26 mouse cellular contexts compared by ENCODE assay signal in the genomic region with DNA sequence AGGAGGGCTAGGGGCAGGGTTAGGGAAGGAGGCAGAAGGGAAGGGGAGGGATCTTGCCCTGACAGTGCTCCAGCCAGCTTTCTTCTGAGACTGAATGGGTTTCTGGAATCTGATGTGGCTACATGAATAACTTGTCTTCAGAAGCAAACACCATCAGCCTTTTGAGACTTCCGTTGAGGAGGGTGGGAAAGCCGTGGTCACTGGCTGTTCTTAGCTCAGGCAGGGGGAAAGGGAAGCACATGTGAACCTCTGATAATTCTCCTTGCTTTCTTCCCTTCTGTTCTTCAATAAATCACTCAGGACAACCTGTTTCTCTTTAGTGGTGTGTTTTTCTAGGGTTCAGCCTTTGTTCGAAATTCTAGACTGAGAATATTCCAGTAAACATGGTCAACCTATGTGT.
A peak's percentile ranks its signal among the peaks of the same experiment; 100 is the strongest.
DNase-seq lines count a peak whose midpoint lies in the region; ATAC-seq lines count a peak whose summit lies in the region.
"Had no signal": no experiment of that assay in that cellular context is flagged by ENCODE, and none has a peak within 500 bp of the region (broad histone marks: within the 10 kb centered on the region; RNA-seq: fewer than 3 reads in every experiment).

No protein-coding gene starts in this region.

- no peaks in the 10 kb centered on the region for H3K36me3 ChIP-seq in liver, embryonic 12.5 days
- no peaks in the 10 kb centered on the region for H3K36me3 ChIP-seq in liver, embryonic 11.5 days (ENCODE audit: control insufficient read depth, insufficient read depth, low read length)
- no peaks in the 10 kb centered on the region for H3K36me3 ChIP-seq in megakaryocyte, embryonic 14.5 days (replicated peaks; ENCODE audit: low read length)
- H3K36me3 ChIP-seq: embryonic facial prominence, embryonic 10.5 days; embryonic facial prominence, embryonic 12.5 days; forebrain, embryonic 15.5 days; G1E had no signal

- H3K9ac ChIP-seq in liver, embryonic 12.5 days: no peak overlapping the region
- H3K9ac ChIP-seq in liver, embryonic 11.5 days (ENCODE audit: low read depth, low read length): no peak overlapping the region
- H3K9ac ChIP-seq: embryonic facial prominence, embryonic 12.5 days; forebrain, embryonic 13.5 days; forebrain, embryonic 15.5 days had no signal

- WGBS in liver, embryonic 12.5 days (ENCODE audit: insufficient replicate concordance): 14% methylated on average over 3 of the region's 3 CpGs
- 41% methylated on average over 3 of the region's 3 CpGs for WGBS in liver, embryonic 11.5 days

- no peak overlapping the region for H3K4me2 ChIP-seq in liver, embryonic 12.5 days
- H3K4me2 ChIP-seq in liver, embryonic 11.5 days: no peak overlapping the region
- H3K4me2 ChIP-seq: embryonic facial prominence, embryonic 12.5 days; forebrain, embryonic 13.5 days; forebrain, embryonic 15.5 days had no signal

- ATAC-seq in liver, embryonic 12.5 days: peak; percentile 35; the same call in 1 of the 2 replicates
- ATAC-seq in liver, embryonic 11.5 days (replicated peaks; ENCODE audit: low FRiP score): no peak; the same call in 1 of the 2 replicates
- no peak for ATAC-seq in megakaryocyte, adult 5-6 weeks (ENCODE audit: poor library complexity, severe bottlenecking)
- ATAC-seq in common myeloid progenitor, adult 5-6 weeks (replicated peaks; ENCODE audit: low read depth, poor library complexity, severe bottlenecking): peak; percentile 96
- ATAC-seq in megakaryocyte progenitor cell, adult 5-6 weeks (replicated peaks; ENCODE audit: poor library complexity): peak; percentile 72
- ATAC-seq: activated CD4-positive, CD25-positive, alpha-beta regulatory T cell, adult 4 months; CD4-positive, CD25-positive, alpha-beta regulatory T cell, adult 4 months; forebrain, embryonic 13.5 days; forebrain, embryonic 15.5 days; Patski had no signal

- H3K4me1 ChIP-seq in liver, embryonic 12.5 days: peaks cover 12% of the 10 kb centered on the region; the same call in 1 of the 2 replicates
- 0 out of 2 replicates have a peak, but pooled peaks cover 2% of the 10 kb centered on the region for H3K4me1 ChIP-seq in liver, embryonic 11.5 days (replicated peaks; ENCODE audit: control insufficient read depth, insufficient read depth, low read length)
- peaks cover 65% of the 10 kb centered on the region for H3K4me1 ChIP-seq in megakaryocyte, embryonic 14.5 days
- H3K4me1 ChIP-seq: embryonic facial prominence, embryonic 12.5 days; forebrain, embryonic 13.5 days; forebrain, embryonic 15.5 days had no signal

- H3K27ac ChIP-seq in liver, embryonic 12.5 days: 0 out of 2 replicates have a peak overlapping the region, but pooled peaks have one; percentile 33
- H3K27ac ChIP-seq in liver, embryonic 11.5 days (ENCODE audit: low read depth, low read length): no peak overlapping the region
- H3K27ac ChIP-seq: embryonic facial prominence, embryonic 10.5 days; embryonic facial prominence, embryonic 12.5 days; forebrain, embryonic 13.5 days; forebrain, embryonic 15.5 days had no signal

- no peaks in the 10 kb centered on the region for H3K27me3 ChIP-seq in liver, embryonic 12.5 days (replicated peaks)
- H3K27me3 ChIP-seq in liver, embryonic 11.5 days (replicated peaks; ENCODE audit: control insufficient read depth, insufficient read depth, low read length): no peaks in the 10 kb centered on the region; the same call in 1 of the 2 replicates
- H3K27me3 ChIP-seq in megakaryocyte, embryonic 14.5 days (replicated peaks): peaks cover 8% of the 10 kb centered on the region
- H3K27me3 ChIP-seq: CH12.LX; embryonic facial prominence, embryonic 12.5 days; forebrain, embryonic 13.5 days; forebrain, embryonic 15.5 days had no signal

- no peaks in the 10 kb centered on the region for H3K9me3 ChIP-seq in liver, embryonic 12.5 days (replicated peaks)
- no peaks in the 10 kb centered on the region for H3K9me3 ChIP-seq in liver, embryonic 11.5 days (ENCODE audit: control insufficient read depth, low read length)
- H3K9me3 ChIP-seq in megakaryocyte, embryonic 14.5 days: no peaks in the 10 kb centered on the region
- H3K9me3 ChIP-seq: embryonic facial prominence, embryonic 10.5 days; embryonic facial prominence, embryonic 12.5 days; forebrain, embryonic 13.5 days; forebrain, embryonic 15.5 days; G1E had no signal

- no peak overlapping the region for H3K4me3 ChIP-seq in liver, embryonic 12.5 days
- no peak overlapping the region for H3K4me3 ChIP-seq in liver, embryonic 11.5 days (ENCODE audit: low read depth, low read length)
- H3K4me3 ChIP-seq in megakaryocyte, embryonic 14.5 days (replicated peaks): peak overlapping the region; percentile 77
- H3K4me3 ChIP-seq: embryonic facial prominence, embryonic 10.5 days; embryonic facial prominence, embryonic 12.5 days; forebrain, embryonic 13.5 days; forebrain, embryonic 15.5 days had no signal

- DNase-seq in liver, embryonic 11.5 days (ENCODE audit: low spot score): no peak
- DNase-seq in kidney, adult 11 months: no peak
- no peak for DNase-seq in embryo, embryonic 10.5 days (ENCODE audit: low spot score)
- DNase-seq: adrenal gland, adult 8-10 months; adrenal gland, postnatal 14 days; adrenal gland, postnatal 36 days; B cell, adult 2 months; cerebellum, adult 11-12 months; cerebellum, adult 2 months; cerebellum, adult 9-10 months; cerebellum, postnatal 10 days; cerebellum, postnatal 25 days had no signal

Comparison
In these comparisons a context has a peak if more than half of its experiments do, and no peak if none do; other contexts are left out.
1. ATAC-seq: peak in liver, embryonic 12.5 days (single experiment), common myeloid progenitor, adult 5-6 weeks (single experiment) and megakaryocyte progenitor cell, adult 5-6 weeks (single experiment); none in liver, embryonic 11.5 days (single experiment) and megakaryocyte, adult 5-6 weeks (single experiment).